Comparison of ENCODE assay signal across 17 mouse cellular contexts in the genomic region with DNA sequence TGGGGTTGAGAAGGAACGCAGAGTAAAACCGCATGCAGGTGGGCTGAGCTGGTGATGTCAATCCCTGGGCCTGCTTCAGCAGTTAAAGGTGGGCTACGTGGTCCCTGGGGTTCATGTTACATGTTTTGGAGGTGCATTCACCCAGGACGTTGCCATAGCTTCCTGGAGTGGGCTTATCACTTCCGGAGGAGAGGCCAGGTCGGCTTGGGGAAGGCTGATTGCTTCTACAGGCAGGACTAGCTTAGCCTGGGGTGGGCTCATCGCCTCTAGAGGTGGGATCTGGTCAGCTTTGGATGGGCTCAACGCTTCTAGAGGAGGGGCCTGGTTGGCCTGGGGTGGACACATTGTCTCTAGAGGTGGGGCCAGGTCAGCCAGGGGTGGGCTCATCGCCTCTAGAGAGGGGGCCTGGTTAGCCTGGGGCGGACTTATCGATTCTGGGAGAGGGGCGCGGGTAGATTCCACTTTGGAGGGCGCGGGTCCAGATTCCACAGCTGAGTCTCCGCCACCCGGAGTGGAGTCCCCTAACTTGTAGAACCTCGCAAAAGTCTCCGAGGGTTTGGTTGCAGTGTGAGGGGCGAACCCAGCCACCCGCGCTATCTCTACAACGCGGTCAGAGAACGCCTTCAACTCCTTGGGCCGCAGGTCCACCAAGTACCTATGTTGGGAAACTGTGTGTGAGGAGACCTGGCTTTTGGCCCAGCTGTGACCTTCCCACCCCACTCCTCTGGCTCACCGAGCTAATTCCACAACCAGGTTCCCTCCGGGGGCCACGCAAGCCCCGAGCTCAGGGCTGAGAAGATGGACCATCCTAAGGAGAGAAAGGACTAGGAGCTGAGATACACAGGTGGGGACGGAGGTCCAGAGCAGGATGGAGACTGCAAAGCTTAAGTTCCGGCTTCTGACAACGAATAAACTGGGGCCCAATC. TPM values are rescaled to one million over a fixed set of nuclear protein-coding genes. Genes with fewer than 3 reads are reported as not detected.
DNase-seq lines count a peak whose midpoint lies in the region; ATAC-seq and TF ChIP-seq lines count a peak whose summit lies in the region.
"Had no signal": no experiment of that assay in that cellular context is flagged by ENCODE, and none has a peak within 500 bp of the region (broad histone marks: within the 10 kb centered on the region; RNA-seq: fewer than 3 reads in every experiment).

No protein-coding gene starts in this region.

- TF ChIP-seq EP300 in heart, adult 2 months (IDR thresholded peaks at IDR 0.05; ENCODE audit: insufficient read depth, low read depth, low read length), result no peak

- 64% methylated on average over 33 of the region's 33 CpGs for WGBS in heart, adult 2 months
- WGBS in neural tube, embryonic 11.5 days, result 89% methylated on average over 33 of the region's 33 CpGs
- 92% methylated on average over 33 of the region's 33 CpGs for WGBS in neural tube, embryonic 15.5 days
- 80% methylated on average over 33 of the region's 33 CpGs for WGBS in heart, embryonic 15.5 days

- intact Hi-C loops in heart, adult 2 months (cut with DNase I), result loop anchor here (2.0 kb wide), 1 partner anchor 91 kb away; no protein-coding TSS in a partner anchor
- intact Hi-C loops in heart, postnatal 25 days (cut with DNase I), result loop anchor here (2.0 kb wide), 2 partner anchors 43 to 93 kb away; no protein-coding TSS in a partner anchor

- H3K9me3 ChIP-seq in neural tube, embryonic 11.5 days (ENCODE audit: control insufficient read depth, low read length), result no peaks in the 10 kb centered on the region
- no peaks in the 10 kb centered on the region for H3K9me3 ChIP-seq in neural tube, embryonic 15.5 days (replicated peaks)
- H3K9me3 ChIP-seq in heart, embryonic 15.5 days (replicated peaks), result no peaks in the 10 kb centered on the region
- H3K9me3 ChIP-seq: G1E; hindbrain, embryonic 12.5 days; liver, embryonic 15.5 days; lung, embryonic 15.5 days; midbrain, embryonic 15.5 days; neural tube, embryonic 13.5 days had no signal

- no peak for DNase-seq in heart, adult 2 months
- no peak for DNase-seq in heart, postnatal 25 days (ENCODE audit: low spot score)
- peak; percentile 6 for DNase-seq in neural tube, embryonic 11.5 days (ENCODE audit: low spot score)
- no peak for DNase-seq in layer of hippocampus, adult 9-10 months (ENCODE audit: low spot score)
- DNase-seq: adrenal gland, adult 8-10 months had no signal

- peak overlapping the region; percentile 98 for H3K27ac ChIP-seq in heart, adult 2 months
- H3K27ac ChIP-seq in neural tube, embryonic 11.5 days (ENCODE audit: low read depth, low read length), result no peak overlapping the region
- H3K27ac ChIP-seq in neural tube, embryonic 15.5 days (replicated peaks), result no peak overlapping the region
- peak overlapping the region; percentile 97 for H3K27ac ChIP-seq in heart, embryonic 15.5 days
- H3K27ac ChIP-seq: hindbrain, embryonic 12.5 days; liver, embryonic 15.5 days; lung, embryonic 15.5 days; midbrain, embryonic 15.5 days; neural tube, embryonic 13.5 days had no signal

- H3K4me1 ChIP-seq in heart, adult 2 months (ENCODE audit: control insufficient read depth, insufficient read depth, low read length), result peaks cover 2% of the 10 kb centered on the region; the same call in 1 of the 2 replicates
- H3K4me1 ChIP-seq in neural tube, embryonic 11.5 days (ENCODE audit: control insufficient read depth, insufficient read depth, low read length), result no peaks in the 10 kb centered on the region
- peaks cover 27% of the 10 kb centered on the region for H3K4me1 ChIP-seq in neural tube, embryonic 15.5 days
- H3K4me1 ChIP-seq in heart, embryonic 15.5 days (replicated peaks), result peaks cover 37% of the 10 kb centered on the region

- no peak overlapping the region for H3K4me2 ChIP-seq in neural tube, embryonic 11.5 days (ENCODE audit: low read depth)
- H3K4me2 ChIP-seq in neural tube, embryonic 15.5 days, result no peak overlapping the region
- H3K4me2 ChIP-seq in heart, embryonic 15.5 days, result peak overlapping the region; percentile 50
- H3K4me2 ChIP-seq: hindbrain, embryonic 12.5 days; liver, embryonic 15.5 days; lung, embryonic 15.5 days; midbrain, embryonic 15.5 days; neural tube, embryonic 13.5 days had no signal

- no peaks in the 10 kb centered on the region for H3K27me3 ChIP-seq in heart, adult 2 months (ENCODE audit: control insufficient read depth, insufficient read depth, low read length)
- H3K27me3 ChIP-seq in neural tube, embryonic 11.5 days (ENCODE audit: control insufficient read depth, insufficient read depth, low read length), result 0 out of 2 replicates have a peak, but pooled peaks cover 3% of the 10 kb centered on the region
- H3K27me3 ChIP-seq in neural tube, embryonic 15.5 days (replicated peaks), result peaks cover 14% of the 10 kb centered on the region
- no peaks in the 10 kb centered on the region for H3K27me3 ChIP-seq in heart, embryonic 15.5 days

- peak; percentile 47; the same call in 1 of the 2 replicates for TF ChIP-seq POLR2A in heart, adult 2 months (IDR thresholded peaks at IDR 0.05; ENCODE audit: insufficient read depth, low read depth, low read length)

- no peaks in the 10 kb centered on the region for H3K36me3 ChIP-seq in heart, adult 2 months (ENCODE audit: control insufficient read depth, insufficient read depth, low read length)
- no peaks in the 10 kb centered on the region for H3K36me3 ChIP-seq in neural tube, embryonic 11.5 days (ENCODE audit: control insufficient read depth, insufficient read depth, low read length)
- no peaks in the 10 kb centered on the region for H3K36me3 ChIP-seq in neural tube, embryonic 15.5 days
- H3K36me3 ChIP-seq in heart, embryonic 15.5 days, result peaks cover 1% of the 10 kb centered on the region; the same call in 1 of the 2 replicates
- H3K36me3 ChIP-seq: G1E; hindbrain, embryonic 12.5 days; liver, embryonic 15.5 days; lung, embryonic 15.5 days; midbrain, embryonic 15.5 days; neural tube, embryonic 13.5 days had no signal

- H3K4me3 ChIP-seq in heart, adult 2 months, result peak overlapping the region; percentile 10; the same call in 1 of the 2 replicates
- no peak overlapping the region for H3K4me3 ChIP-seq in neural tube, embryonic 11.5 days (ENCODE audit: low read depth, low read length)
- H3K4me3 ChIP-seq in neural tube, embryonic 15.5 days (replicated peaks), result no peak overlapping the region
- H3K4me3 ChIP-seq in heart, embryonic 15.5 days, result peak overlapping the region; percentile 58; the same call in 1 of the 2 replicates
- H3K4me3 ChIP-seq: hindbrain, embryonic 12.5 days; liver, embryonic 15.5 days; lung, embryonic 15.5 days; midbrain, embryonic 15.5 days; neural tube, embryonic 13.5 days had no signal

- H3K79me2 ChIP-seq in heart, adult 2 months (replicated peaks; ENCODE audit: control insufficient read depth, insufficient read depth, low read length), result no peaks in the 10 kb centered on the region

- no peak for TF ChIP-seq CTCF in heart, adult 2 months (IDR thresholded peaks at IDR 0.05)

- ATAC-seq in neural tube, embryonic 11.5 days (ENCODE audit: insufficient read depth, low FRiP score, low TSS enrichment), result no peak
- no peak for ATAC-seq in neural tube, embryonic 15.5 days (ENCODE audit: low FRiP score)
- no peak for ATAC-seq in heart, embryonic 15.5 days (replicated peaks; ENCODE audit: insufficient number of reproducible peaks, insufficient read depth, low FRiP score, low read depth)
- ATAC-seq in megakaryocyte progenitor cell, adult 5-6 weeks (replicated peaks; ENCODE audit: poor library complexity), result no peak
- ATAC-seq: intestine, postnatal 0 days; midbrain, embryonic 15.5 days had no signal

- peak overlapping the region; percentile 63 for H3K9ac ChIP-seq in heart, adult 2 months (ENCODE audit: low read depth, low read length)
- H3K9ac ChIP-seq in neural tube, embryonic 11.5 days (ENCODE audit: low read length), result no peak overlapping the region
- H3K9ac ChIP-seq in neural tube, embryonic 15.5 days (replicated peaks), result no peak overlapping the region
- peak overlapping the region; percentile 21 for H3K9ac ChIP-seq in heart, embryonic 15.5 days
- H3K9ac ChIP-seq: hindbrain, embryonic 12.5 days; liver, embryonic 15.5 days; lung, embryonic 15.5 days; midbrain, embryonic 15.5 days; neural tube, embryonic 13.5 days had no signal

RNA-seq across cellular contexts. Expression of a gene that starts 0.6 kb away (rescaled TPM):
- total RNA-seq in heart, adult 2 months (2021), result over 10,000 TPM in 1 of 2 experiments, 1,000 to 10,000 TPM in 1; 9,834 to 11,008 TPM
- 13,898 and 21,553 TPM in 2 replicates for polyA plus RNA-seq in heart, adult 2 months (2012; rRNA removed)
- over 10,000 TPM in 1 of 2 experiments, 1,000 to 10,000 TPM in 1; 9,719 to 10,316 TPM for total RNA-seq in heart, postnatal 25 days (2021)
- 2.1 and 3.5 TPM in 2 replicates for polyA plus RNA-seq in neural tube, embryonic 11.5 days (2014; fragmentation: Nextera tagmentation; extraction: Ambion mirVana)
- polyA plus RNA-seq in neural tube, embryonic 15.5 days (2015; fragmentation: Nextera tagmentation; extraction: Ambion mirVana), result 1.8 and 2.4 TPM in 2 replicates
- 2,753 and 3,427 TPM in 2 replicates for polyA plus RNA-seq in heart, embryonic 15.5 days (2015; fragmentation: Nextera tagmentation; extraction: Ambion mirVana)
- total RNA-seq in megakaryocyte progenitor cell, adult 5-6 weeks (2015), result 4.8 and 5.2 TPM in 2 replicates
- 2.1 and 6.0 TPM in 2 replicates for total RNA-seq in megakaryocyte progenitor cell, adult 5-6 weeks (2017)
- total RNA-seq: G1E had no signal

RNA-seq across cellular contexts. Expression of a gene that starts 7.3 kb away (rescaled TPM):
- total RNA-seq in heart, adult 2 months (2021), result 10 to 100 TPM; 15.6 to 19.7 TPM
- 9.2 and 12.1 TPM in 2 replicates for polyA plus RNA-seq in heart, adult 2 months (2012; rRNA removed)
- 10 to 100 TPM; 26.1 to 30.7 TPM for total RNA-seq in heart, postnatal 25 days (2021)
- polyA plus RNA-seq in neural tube, embryonic 11.5 days (2014; fragmentation: Nextera tagmentation; extraction: Ambion mirVana), result 72.7 and 93.7 TPM in 2 replicates
- polyA plus RNA-seq in neural tube, embryonic 15.5 days (2015; fragmentation: Nextera tagmentation; extraction: Ambion mirVana), result 22.8 and 29.5 TPM in 2 replicates
- polyA plus RNA-seq in heart, embryonic 15.5 days (2015; fragmentation: Nextera tagmentation; extraction: Ambion mirVana), result 255 and 278 TPM in 2 replicates
- total RNA-seq in megakaryocyte progenitor cell, adult 5-6 weeks (2015), result 5.6 and 8.0 TPM in 2 replicates
- 16.5 and 17.4 TPM in 2 replicates for total RNA-seq in megakaryocyte progenitor cell, adult 5-6 weeks (2017)
- total RNA-seq: G1E had no signal

RNA-seq across cellular contexts. Expression of a gene that starts 8.8 kb away (rescaled TPM):
- total RNA-seq in heart, adult 2 months (2021), result 1 to 10 TPM; 2.3 to 2.7 TPM
- 12.4 and 13.2 TPM in 2 replicates for polyA plus RNA-seq in heart, adult 2 months (2012; rRNA removed)
- 1 to 10 TPM; 2.6 to 3.2 TPM for total RNA-seq in heart, postnatal 25 days (2021)
- 0.93 and 0.95 TPM in 2 replicates for polyA plus RNA-seq in neural tube, embryonic 11.5 days (2014; fragmentation: Nextera tagmentation; extraction: Ambion mirVana)
- 1.8 and 2.1 TPM in 2 replicates for polyA plus RNA-seq in neural tube, embryonic 15.5 days (2015; fragmentation: Nextera tagmentation; extraction: Ambion mirVana)
- polyA plus RNA-seq in heart, embryonic 15.5 days (2015; fragmentation: Nextera tagmentation; extraction: Ambion mirVana), result 0.96 and 1.2 TPM in 2 replicates
- total RNA-seq in megakaryocyte progenitor cell, adult 5-6 weeks (2015), result 0.59 and 0.95 TPM in 2 replicates
- total RNA-seq in megakaryocyte progenitor cell, adult 5-6 weeks (2017), result 1.3 and 1.4 TPM in 2 replicates
- total RNA-seq: G1E had no signal
- polyA plus RNA-seq: G1E had no signal

RNA-seq across cellular contexts. Expression of a gene that starts 22.0 kb away (rescaled TPM):
- total RNA-seq in heart, adult 2 months (2021), result 10 to 100 TPM; 62.4 to 67.1 TPM
- 47.0 and 53.2 TPM in 2 replicates for polyA plus RNA-seq in heart, adult 2 months (2012; rRNA removed)
- total RNA-seq in heart, postnatal 25 days (2021), result 10 to 100 TPM; 54.7 to 61.2 TPM
- 41.1 and 43.3 TPM in 2 replicates for polyA plus RNA-seq in neural tube, embryonic 11.5 days (2014; fragmentation: Nextera tagmentation; extraction: Ambion mirVana)
- 38.8 and 44.6 TPM in 2 replicates for polyA plus RNA-seq in neural tube, embryonic 15.5 days (2015; fragmentation: Nextera tagmentation; extraction: Ambion mirVana)
- 32.5 and 43.7 TPM in 2 replicates for polyA plus RNA-seq in heart, embryonic 15.5 days (2015; fragmentation: Nextera tagmentation; extraction: Ambion mirVana)
- total RNA-seq in megakaryocyte progenitor cell, adult 5-6 weeks (2015), result 85.6 and 97.7 TPM in 2 replicates
- 106 and 112 TPM in 2 replicates for total RNA-seq in megakaryocyte progenitor cell, adult 5-6 weeks (2017)

RNA-seq across cellular contexts. Expression of a gene that starts 23.9 kb away (rescaled TPM):
- total RNA-seq in heart, adult 2 months (2021), result under 1 TPM; 0.39 to 0.86 TPM
- 0.79 and 2.4 TPM in 2 replicates for polyA plus RNA-seq in heart, adult 2 months (2012; rRNA removed)
- 1 to 10 TPM in 1 of 2 experiments, under 1 TPM in 1; 0.94 to 1.1 TPM for total RNA-seq in heart, postnatal 25 days (2021)
- polyA plus RNA-seq in neural tube, embryonic 11.5 days (2014; fragmentation: Nextera tagmentation; extraction: Ambion mirVana), result 9.0 and 10.8 TPM in 2 replicates
- polyA plus RNA-seq in neural tube, embryonic 15.5 days (2015; fragmentation: Nextera tagmentation; extraction: Ambion mirVana), result 77.0 and 94.1 TPM in 2 replicates
- polyA plus RNA-seq in heart, embryonic 15.5 days (2015; fragmentation: Nextera tagmentation; extraction: Ambion mirVana), result 1.3 and 2.0 TPM in 2 replicates
- not detected in 2 replicates for total RNA-seq in megakaryocyte progenitor cell, adult 5-6 weeks (2015)
- total RNA-seq in megakaryocyte progenitor cell, adult 5-6 weeks (2017), result not detected in 2 replicates
- total RNA-seq: G1E; granulocyte monocyte progenitor cell, adult 5-6 weeks had no signal
- polyA plus RNA-seq: activated CD4-positive, CD25-positive, alpha-beta regulatory T cell, adult 4 months; G1E had no signal

Comparison
In these comparisons a context has a peak if more than half of its experiments do, and no peak if none do; other contexts are left out.
1. H3K27ac ChIP-seq: peak in heart, adult 2 months (single experiment) and heart, embryonic 15.5 days (single experiment); none in neural tube, embryonic 11.5 days (single experiment) and neural tube, embryonic 15.5 days (single experiment).
2. H3K4me3 ChIP-seq: peak in heart, adult 2 months (single experiment) and heart, embryonic 15.5 days (single experiment); none in neural tube, embryonic 11.5 days (single experiment) and neural tube, embryonic 15.5 days (single experiment).
3. H3K9ac ChIP-seq: peak in heart, adult 2 months (single experiment) and heart, embryonic 15.5 days (single experiment); none in neural tube, embryonic 11.5 days (single experiment) and neural tube, embryonic 15.5 days (single experiment).
4. RNA of a gene that starts 0.6 kb away (polyA plus RNA-seq): 13,898 to 21,553 TPM in heart, adult 2 months and 2,753 to 3,427 TPM in heart, embryonic 15.5 days; 2.1 to 3.5 TPM in neural tube, embryonic 11.5 days and 1.8 to 2.4 TPM in neural tube, embryonic 15.5 days; every median in the first group is over 100 times any median in the second.